Mouse (Mus musculus) lung, embryonic 16.5 days (tissue): ENCODE measurements around the gene Blnk. TPM values are rescaled to one million over a fixed set of nuclear protein-coding genes. Genes with fewer than 3 reads are reported as not detected.

ENCODE experiments used
- ATAC-seq: fragments of 200-750 bp; cut with Nextera tagmentation; 2 replicates; pipeline ENCODE4 v1.8.0; 2017; ENCODE audit warnings: low read depth, mild to moderate bottlenecking, moderate library complexity
- H3K27ac ChIP-seq: fragments of 300-500 bp; sonication (generic); 2 replicates; pipeline ENCODE4 v1.5.1; 2014; ENCODE audit warnings: mild to moderate bottlenecking, control low read depth, low read length
- H3K27me3 ChIP-seq: fragments of 300-500 bp; sonication (generic); 2 replicates; pipeline ENCODE4 v1.6.1; 2014; ENCODE audit warnings: low read depth, low read length, mixed read lengths; ENCODE audit not compliant: control insufficient read depth, insufficient read depth
- H3K36me3 ChIP-seq: fragments of 300-500 bp; sonication (generic); 2 replicates; pipeline ENCODE4 v1.6.1; 2014; ENCODE audit warnings: low read length; ENCODE audit not compliant: control insufficient read depth, insufficient read depth
- H3K4me1 ChIP-seq: fragments of 300-500 bp; sonication (generic); replicated peaks from 2 replicates; pipeline ENCODE4 v1.6.1; 2014; ENCODE audit warnings: low read length, mixed read lengths; ENCODE audit not compliant: control insufficient read depth, insufficient read depth
- H3K4me2 ChIP-seq: fragments of 300-500 bp; sonication (generic); 2 replicates; pipeline ENCODE4 v1.6.1; 2014; ENCODE audit warnings: low read depth, low read length, control low read depth
- H3K4me3 ChIP-seq: fragments of 300-500 bp; sonication (generic); 2 replicates; pipeline ENCODE4 v1.5.1; 2014; ENCODE audit warnings: mild to moderate bottlenecking, low read length, control low read depth
- H3K9ac ChIP-seq: fragments of 300-500 bp; sonication (generic); 2 replicates; pipeline ENCODE4 v1.6.1; 2014; ENCODE audit warnings: low read length, control low read depth
- H3K9me3 ChIP-seq: fragments of 300-500 bp; sonication (generic); 2 replicates; pipeline ENCODE4 v1.6.1; 2016; ENCODE audit warnings: low read length; ENCODE audit not compliant: control insufficient read depth
- WGBS: fragments of 180-500 bp; shearing (Covaris S2); extraction: QIAGEN DNeasy Blood & Tissue Kit; methylation state at CpG from one replicate; pipeline ENCODE4 v1.1.7; 2014; 5-methylcytosine and 5-hydroxymethylcytosine counted together
- polyA plus RNA-seq: library from polyadenylated mRNA; unstranded; fragments of >200 nt; fragmentation: Nextera tagmentation; extraction: Ambion mirVana; gene quantifications from 2 replicates; pipeline ENCODE4 v1.2.1, GENCODE M21; 2015

The Blnk gene
- polyA plus RNA-seq, 1 experiment from 2014 or later, result 0.64 TPM

DNA sequence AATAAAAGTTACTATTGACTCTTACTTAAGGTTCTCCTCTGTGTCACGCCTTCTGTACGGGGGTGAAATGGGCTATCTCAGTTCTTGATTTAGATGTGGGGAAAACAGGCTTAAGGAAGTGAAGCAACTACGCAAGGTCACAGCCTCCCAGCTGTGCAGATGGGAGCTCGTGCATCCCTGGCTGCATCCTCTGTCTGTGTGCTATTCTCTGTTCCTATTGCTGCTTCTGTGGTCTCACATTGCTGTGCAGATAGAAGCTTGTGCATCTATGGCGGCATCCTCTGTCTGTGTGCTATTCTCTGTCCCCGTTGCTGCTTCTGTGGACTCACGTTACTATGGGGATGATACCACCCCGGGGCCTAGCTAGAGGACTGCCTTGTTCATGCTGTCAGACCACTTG lies 32.2 kb upstream of the Blnk start:
- no peak overlapping the region for H3K9ac ChIP-seq
- no peak overlapping the region for H3K27ac ChIP-seq
- WGBS, result 83% methylated on average over 8 of the region's 8 CpGs
- no peaks in the 10 kb centered on the region for H3K36me3 ChIP-seq
- H3K27me3 ChIP-seq, result no peaks in the 10 kb centered on the region
- ATAC-seq, result no peak
- H3K4me1 ChIP-seq, result no peaks in the 10 kb centered on the region
- no peaks in the 10 kb centered on the region for H3K9me3 ChIP-seq
- no peak overlapping the region for H3K4me3 ChIP-seq
- H3K4me2 ChIP-seq, result no peak overlapping the region

DNA sequence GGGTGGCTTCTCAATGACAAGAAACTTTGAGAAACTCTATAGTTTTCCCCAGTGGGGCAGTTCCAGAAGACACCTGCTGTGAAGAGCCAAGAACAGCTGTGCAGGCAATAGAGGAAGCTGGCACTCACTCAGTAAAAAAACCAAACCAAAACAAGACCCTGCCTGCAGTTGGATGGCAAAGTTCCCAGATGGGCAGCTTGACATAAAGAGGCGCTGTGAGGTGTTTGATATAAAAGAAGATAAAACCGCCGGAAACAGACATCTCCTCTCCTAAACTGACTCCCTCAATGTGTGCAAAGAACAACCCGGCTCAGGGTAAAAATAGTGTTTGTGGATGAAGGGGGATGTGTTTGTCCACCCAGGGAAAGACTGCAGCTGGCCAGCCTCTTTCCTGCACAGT lies 27.9 kb upstream of the Blnk start:
- ATAC-seq, result no peak
- no peak overlapping the region for H3K9ac ChIP-seq
- 51% methylated on average over 4 of the region's 4 CpGs for WGBS

DNA sequence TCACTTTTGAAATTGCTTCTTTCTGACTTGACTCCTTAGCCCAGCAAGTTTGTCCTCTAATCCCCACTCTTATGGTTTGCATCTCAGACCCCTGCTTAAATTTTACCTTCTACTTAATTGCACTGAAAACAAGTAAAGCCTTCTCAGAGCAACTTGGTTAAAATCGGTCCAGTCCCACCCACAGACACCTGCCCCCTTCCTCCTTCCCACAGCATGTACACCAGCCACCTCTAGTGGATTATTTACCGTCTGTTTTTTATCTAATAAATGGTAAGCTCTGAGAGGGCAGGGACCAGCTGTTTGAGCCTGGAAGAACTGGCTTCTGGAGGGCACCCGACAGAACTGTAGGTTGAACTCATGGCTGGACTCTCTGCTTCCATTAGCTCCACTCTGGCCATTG lies 26.2 kb upstream of the Blnk start:
- no peak for ATAC-seq
- Histone ChIP-seq H3K36me3 (no peaks in the 10 kb centered on the region), H3K9ac (no peak overlapping the region), H3K27me3 (no peaks in the 10 kb centered on the region; the same call in 1 of the 2 replicates), H3K9me3 (no peaks in the 10 kb centered on the region), H3K4me2 (no peak overlapping the region), H3K4me1 (peaks cover 3% of the 10 kb centered on the region; the same call in 1 of the 2 replicates), H3K4me3 (no peak overlapping the region), H3K27ac (no peak overlapping the region)
- WGBS, result 49% methylated on average over 3 of the region's 3 CpGs

More for the DNA sequence above, 27.9 kb upstream of the Blnk start:
- H3K4me3 ChIP-seq, result no peak overlapping the region
- no peak overlapping the region for H3K4me2 ChIP-seq
- H3K36me3 ChIP-seq, result no peaks in the 10 kb centered on the region
- H3K9me3 ChIP-seq, result no peaks in the 10 kb centered on the region
- no peaks in the 10 kb centered on the region for H3K4me1 ChIP-seq
- H3K27ac ChIP-seq, result no peak overlapping the region
- H3K27me3 ChIP-seq, result no peaks in the 10 kb centered on the region; the same call in 1 of the 2 replicates

DNA sequence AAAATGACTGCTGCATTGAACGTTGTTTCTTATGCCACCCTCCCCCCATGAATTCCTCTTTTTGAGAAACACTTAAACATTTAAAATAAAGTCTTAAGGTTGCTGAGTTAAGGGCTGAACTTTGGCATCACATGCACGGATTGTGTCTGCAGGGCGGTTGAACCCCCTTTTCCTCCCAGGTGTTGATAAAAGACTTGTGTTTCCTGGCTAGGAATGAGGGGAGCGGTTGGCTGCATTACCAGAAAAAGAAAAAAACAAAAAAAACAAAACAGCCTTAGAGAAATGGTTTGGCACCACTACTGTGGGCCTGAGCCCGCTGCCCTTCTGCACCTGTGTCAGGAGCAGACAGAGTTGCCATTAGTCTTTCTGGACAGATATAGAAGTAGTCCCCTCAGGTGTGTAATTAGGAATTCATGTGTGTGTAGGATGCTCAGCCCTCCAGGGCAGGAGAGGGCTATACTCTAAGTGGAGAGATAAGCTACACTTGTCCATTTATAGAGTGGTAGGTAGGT lies 24.9 kb upstream of the Blnk start:
- H3K9me3 ChIP-seq, result no peaks in the 10 kb centered on the region
- ATAC-seq, result no peak
- no peaks in the 10 kb centered on the region for H3K36me3 ChIP-seq
- H3K27ac ChIP-seq, result no peak overlapping the region
- H3K4me2 ChIP-seq, result no peak overlapping the region
- H3K9ac ChIP-seq, result no peak overlapping the region
- peaks cover 3% of the 10 kb centered on the region; the same call in 1 of the 2 replicates for H3K4me1 ChIP-seq
- WGBS, result 66% methylated on average over 5 of the region's 5 CpGs
- H3K27me3 ChIP-seq, result no peaks in the 10 kb centered on the region; the same call in 1 of the 2 replicates
- no peak overlapping the region for H3K4me3 ChIP-seq

DNA sequence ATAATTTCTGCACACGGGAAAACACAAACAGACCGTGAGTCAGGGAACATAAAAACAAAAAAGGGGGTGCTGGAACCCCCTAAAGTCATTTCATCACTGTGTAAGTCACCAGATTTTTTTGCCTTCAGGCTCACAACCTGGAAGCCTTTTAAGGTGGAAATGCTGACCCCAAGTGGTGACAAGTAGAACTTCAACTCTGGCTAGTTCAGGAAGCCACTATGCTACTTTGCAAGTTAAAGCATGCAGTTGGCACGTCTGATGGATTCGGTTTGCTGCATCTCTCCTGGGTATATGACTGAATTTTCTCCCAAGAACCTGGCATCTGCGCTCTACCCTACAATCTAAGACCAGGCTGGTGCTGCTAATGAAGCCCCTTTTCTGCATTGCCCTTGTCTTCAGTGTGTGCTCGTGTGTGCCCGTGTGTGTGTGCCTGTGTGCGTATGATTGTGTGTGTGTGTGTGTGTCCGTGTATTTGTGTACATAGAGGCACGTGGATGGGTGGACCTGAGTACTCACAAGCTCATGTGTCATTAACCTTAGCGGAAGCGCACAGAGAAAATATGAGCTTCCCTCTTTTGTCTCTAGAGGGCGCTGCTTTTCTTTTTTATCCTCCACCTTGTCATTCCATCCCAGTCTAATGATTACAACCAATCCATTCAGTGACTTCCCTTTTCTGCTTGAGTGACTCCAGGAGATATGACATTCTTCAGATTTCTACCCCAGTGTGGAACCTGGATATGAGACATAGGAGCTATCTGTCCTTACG lies 21.8 kb upstream of the Blnk start:
- Histone ChIP-seq H3K9ac (no peak overlapping the region), H3K4me1 (peaks cover 3% of the 10 kb centered on the region; the same call in 1 of the 2 replicates), H3K9me3 (no peaks in the 10 kb centered on the region), H3K4me3 (no peak overlapping the region; the same call in 1 of the 2 replicates), H3K4me2 (peak overlapping the region; percentile 49), H3K27me3 (no peaks in the 10 kb centered on the region; the same call in 1 of the 2 replicates), H3K27ac (no peak overlapping the region), H3K36me3 (no peaks in the 10 kb centered on the region)
- WGBS, result 14% methylated on average over 14 of the region's 14 CpGs
- peak; percentile 49 for ATAC-seq

DNA sequence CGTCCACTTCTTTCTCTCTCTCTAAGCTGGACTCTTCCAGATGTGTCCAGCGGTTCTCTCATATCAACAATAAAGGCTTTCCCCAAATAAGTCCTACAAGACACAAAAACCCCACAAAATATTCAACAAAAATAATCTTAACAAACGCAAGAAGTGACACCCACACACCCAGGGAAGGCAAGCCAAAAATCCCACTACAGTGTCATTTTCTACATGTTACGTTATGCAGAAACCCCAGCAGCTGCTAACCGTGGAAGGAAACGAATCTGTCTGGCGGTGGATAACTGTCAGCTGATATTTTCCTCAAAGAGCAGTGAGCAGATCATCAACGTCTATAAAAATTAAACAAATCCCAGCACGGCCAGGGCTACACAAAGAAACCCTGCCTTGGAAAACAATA lies 19.7 kb upstream of the Blnk start:
- no peaks in the 10 kb centered on the region; the same call in 1 of the 2 replicates for H3K27me3 ChIP-seq
- H3K27ac ChIP-seq, result no peak overlapping the region
- no peak for ATAC-seq
- H3K4me2 ChIP-seq, result no peak overlapping the region
- no peak overlapping the region for H3K4me3 ChIP-seq
- H3K9me3 ChIP-seq, result no peaks in the 10 kb centered on the region
- no peaks in the 10 kb centered on the region for H3K36me3 ChIP-seq
- peaks cover 3% of the 10 kb centered on the region; the same call in 1 of the 2 replicates for H3K4me1 ChIP-seq
- no peak overlapping the region for H3K9ac ChIP-seq
- WGBS, result 14% methylated on average over 9 of the region's 9 CpGs

DNA sequence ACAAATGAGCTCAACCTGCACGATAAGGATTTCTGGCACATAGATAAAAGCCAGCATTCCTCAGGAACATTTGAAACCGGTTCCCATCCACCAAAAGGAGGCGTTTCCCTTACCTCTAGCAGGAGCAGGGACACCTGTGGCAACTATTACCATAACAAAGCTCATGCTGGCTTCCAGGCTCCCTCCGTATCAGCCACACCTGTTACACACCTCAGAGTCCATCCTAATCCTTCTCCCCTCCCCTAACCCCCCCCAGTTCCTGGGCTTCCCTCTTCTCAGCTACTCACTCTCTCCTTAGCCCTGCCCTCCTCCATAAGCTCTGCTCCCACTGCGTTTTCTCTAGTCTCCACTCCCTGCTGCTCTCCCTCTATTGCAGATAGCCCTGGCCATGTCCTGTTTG lies 19.3 kb upstream of the Blnk start:
- 1% methylated on average over 5 of the region's 5 CpGs for WGBS
- Histone ChIP-seq H3K4me3 (no peak overlapping the region), H3K4me2 (no peak overlapping the region), H3K27ac (no peak overlapping the region), H3K9ac (no peak overlapping the region), H3K27me3 (no peaks in the 10 kb centered on the region; the same call in 1 of the 2 replicates), H3K9me3 (no peaks in the 10 kb centered on the region), H3K36me3 (no peaks in the 10 kb centered on the region), H3K4me1 (peaks cover 3% of the 10 kb centered on the region; the same call in 1 of the 2 replicates)
- peak; percentile 47; the same call in 1 of the 2 replicates for ATAC-seq

DNA sequence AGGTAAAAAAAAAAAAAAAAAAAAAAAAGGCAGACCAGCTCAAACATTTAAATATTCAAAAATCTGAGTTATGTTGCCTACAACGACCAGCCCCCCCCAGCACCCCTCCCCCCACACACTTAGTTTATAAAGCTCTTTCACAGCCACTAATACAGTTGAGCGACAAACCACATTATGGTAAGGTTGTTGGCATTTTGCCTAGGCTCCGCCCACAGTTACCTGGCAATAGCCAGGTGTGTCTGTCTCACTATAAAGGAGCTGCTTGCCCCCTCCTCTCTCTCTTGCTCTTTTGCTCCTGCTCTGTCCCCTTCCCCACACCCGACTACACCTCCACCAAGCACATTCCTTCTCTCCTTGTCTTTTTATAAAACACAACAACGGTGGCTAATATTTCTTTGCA lies 17.3 kb upstream of the Blnk start:
- no peaks in the 10 kb centered on the region for H3K27me3 ChIP-seq
- no peak overlapping the region for H3K4me2 ChIP-seq
- H3K27ac ChIP-seq, result no peak overlapping the region
- H3K9me3 ChIP-seq, result no peaks in the 10 kb centered on the region
- H3K9ac ChIP-seq, result no peak overlapping the region
- no peak for ATAC-seq
- WGBS, result 24% methylated on average over 5 of the region's 5 CpGs
- H3K36me3 ChIP-seq, result no peaks in the 10 kb centered on the region
- H3K4me1 ChIP-seq, result peaks cover 5% of the 10 kb centered on the region; the same call in 1 of the 2 replicates
- H3K4me3 ChIP-seq, result no peak overlapping the region

DNA sequence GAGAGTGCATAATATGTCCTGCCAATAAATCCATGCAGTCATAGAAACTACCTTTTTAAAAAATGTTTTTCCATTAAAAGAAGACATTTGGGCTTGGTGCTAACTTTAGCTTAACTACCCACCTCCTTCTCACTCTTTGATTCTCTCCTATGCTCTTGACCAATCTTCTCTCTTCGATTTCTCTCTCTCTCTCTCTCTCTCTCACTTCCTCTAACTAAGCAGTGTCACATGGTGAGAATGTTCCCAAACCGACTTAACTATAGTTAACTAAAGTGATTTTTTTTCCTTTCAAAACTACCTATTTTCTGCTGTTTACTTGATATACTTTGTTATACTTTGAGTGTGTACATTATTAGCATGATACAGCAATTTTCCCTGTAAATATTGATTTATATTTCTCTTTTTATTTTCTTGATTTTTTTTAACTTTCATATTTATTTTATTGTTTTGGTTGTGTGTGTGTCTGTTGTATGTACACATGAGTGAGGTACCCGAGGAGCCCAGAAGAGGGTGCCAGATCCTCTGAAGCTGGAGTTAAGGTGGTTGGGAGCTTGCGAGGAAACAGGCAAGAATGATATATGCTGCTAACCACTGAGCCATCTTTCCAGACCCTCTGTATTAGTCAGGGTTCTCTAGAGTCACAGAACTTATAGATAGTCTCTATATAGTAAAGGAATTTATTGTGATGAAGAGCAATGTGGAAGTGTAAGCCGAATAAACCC lies 14.5 kb upstream of the Blnk start:
- WGBS, result 85% methylated on average over 5 of the region's 5 CpGs
- Histone ChIP-seq H3K9me3 (no peaks in the 10 kb centered on the region), H3K4me1 (peaks cover 3% of the 10 kb centered on the region; the same call in 1 of the 2 replicates), H3K27me3 (no peaks in the 10 kb centered on the region), H3K4me3 (no peak overlapping the region), H3K27ac (no peak overlapping the region), H3K36me3 (no peaks in the 10 kb centered on the region), H3K4me2 (no peak overlapping the region), H3K9ac (no peak overlapping the region)
- no peak for ATAC-seq
